Mouse (Mus musculus): ENCODE data around the gene Lta.
A peak's percentile ranks its signal among the peaks of the same experiment; 100 is the strongest.
"Not testable (repeated sequence)": the region's sequence is repeated elsewhere in the genome, so short reads cannot be mapped to it uniquely, and the experiment has no call there.

The Lta gene

GRCm38 (mm10) chr17:35239700-35240099 is 34.5 kb upstream of the Lta start:
- DNase-seq, result no peak

GRCm38 (mm10) chr17:35237504-35237903 is 32.4 kb upstream of the Lta start:
- no peak for DNase-seq

- no peak for DNase-seq
Measured at GRCm38 (mm10) chr17:35236996-35237395, 31.8 kb upstream of the Lta start.

GRCm38 (mm10) chr17:35236390-35236746 is 31.2 kb upstream of the Lta start:
- DNase-seq, result peak; percentile 92 to 98

GRCm38 (mm10) chr17:35235614-35236389 is 30.7 kb upstream of the Lta start, which contains the start of gene Nfkbil1:
TSS of gene Nfkbil1 (minus strand) at chr17:35235792.
- DNase-seq, result peak; percentile 91 to 92

- no peak for DNase-seq
Measured at GRCm38 (mm10) chr17:35234903-35235302, 29.8 kb upstream of the Lta start.

GRCm38 (mm10) chr17:35234090-35234489 is 28.9 kb upstream of the Lta start:
- DNase-seq, result not testable (repeated sequence)

- DNase-seq, result no peak
Measured at GRCm38 (mm10) chr17:35233114-35233980, 28.2 kb upstream of the Lta start, which contains the start of gene Atp6v1g2. TSS of gene Atp6v1g2 (plus strand) at chr17:35233660.

- DNase-seq, result no peak
Measured at GRCm38 (mm10) chr17:35232659-35233058, 27.5 kb upstream of the Lta start.

- DNase-seq, result peak in 1 of 2 experiments; percentile 88
Measured at GRCm38 (mm10) chr17:35232043-35232442, 26.9 kb upstream of the Lta start.

- no peak for DNase-seq
Measured at GRCm38 (mm10) chr17:35231022-35231421, 25.9 kb upstream of the Lta start.

- no peak for DNase-seq
Measured at GRCm38 (mm10) chr17:35226561-35227046, 21.5 kb upstream of the Lta start.

- DNase-seq, result no peak
Measured at GRCm38 (mm10) chr17:35225456-35225855, 20.3 kb upstream of the Lta start.

- no peak for DNase-seq
Measured at GRCm38 (mm10) chr17:35224641-35225040, 19.5 kb upstream of the Lta start.

GRCm38 (mm10) chr17:35222299-35222698 is 17.1 kb upstream of the Lta start:
- DNase-seq, result no peak

- no peak for DNase-seq
Measured at GRCm38 (mm10) chr17:35220156-35220952, 15.2 kb upstream of the Lta start, which contains the start of gene Gm16181. TSS of gene Gm16181 (plus strand) at chr17:35220834.

GRCm38 (mm10) chr17:35219601-35220041 is 14.5 kb upstream of the Lta start:
- no peak for DNase-seq

- peak; percentile 42 to 47 for DNase-seq
Measured at GRCm38 (mm10) chr17:35218516-35219193, 13.5 kb upstream of the Lta start.

GRCm38 (mm10) chr17:35213071-35213470 is 7.9 kb upstream of the Lta start:
- DNase-seq, result no peak

- no peak for DNase-seq
Measured at GRCm38 (mm10) chr17:35210593-35210992, 5.4 kb upstream of the Lta start.

- DNase-seq, result no peak
Measured at GRCm38 (mm10) chr17:35209785-35210535, 4.8 kb upstream of the Lta start.
